Mouse (Mus musculus): Measurements from ENCODE around the gene Clip4. TPM values are rescaled to one million over a fixed set of nuclear protein-coding genes. Genes with fewer than 3 reads are reported as not detected.

Clip4 gene
- polyA plus RNA-seq, 1 experiment from 2014 or later = 10.2 TPM

- Histone ChIP-seq H3K4me3 (ENCODE audit: low read depth, low read length) (no peak overlapping the region), H3K4me2 (ENCODE audit: low read depth, low read length, severe bottlenecking) (no peak overlapping the region), H3K4me1 (replicated peaks; ENCODE audit: control insufficient read depth, insufficient read depth, low read length) (no peaks in the 10 kb centered on the region), H3K27ac (ENCODE audit: low read depth, low read length) (no peak overlapping the region), H3K9ac (ENCODE audit: low read length) (no peak overlapping the region), H3K9me3 (ENCODE audit: control insufficient read depth, low read length) (no peaks in the 10 kb centered on the region), H3K36me3 (ENCODE audit: control insufficient read depth, insufficient read depth, low read length) (no peaks in the 10 kb centered on the region; the same call in none of the 2 replicates), H3K27me3 (ENCODE audit: control insufficient read depth, insufficient read depth, low read length) (no peaks in the 10 kb centered on the region)
- WGBS = 92% methylated on average over 6 of the region's 6 CpGs
- ATAC-seq (replicated peaks; ENCODE audit: low FRiP score) (no peak), DNase-seq (ENCODE audit: low spot score) (no peak)
These were observed 35.2 kb downstream of the Clip4 start for GRCm38 (mm10) chr17:71803456-71803855.

GRCm38 (mm10) chr17:71803876-71804275 is 35.6 kb downstream of the Clip4 start:
- DNase-seq (ENCODE audit: low spot score) (no peak), ATAC-seq (replicated peaks; ENCODE audit: low FRiP score) (no peak)
- no peaks in the 10 kb centered on the region for H3K4me1 ChIP-seq (replicated peaks; ENCODE audit: control insufficient read depth, insufficient read depth, low read length)
- H3K9ac ChIP-seq (ENCODE audit: low read length) = no peak overlapping the region
- no peaks in the 10 kb centered on the region; the same call in none of the 2 replicates for H3K36me3 ChIP-seq (ENCODE audit: control insufficient read depth, insufficient read depth, low read length)
- H3K4me3 ChIP-seq (ENCODE audit: low read depth, low read length) = no peak overlapping the region
- H3K27ac ChIP-seq (ENCODE audit: low read depth, low read length) = no peak overlapping the region
- H3K9me3 ChIP-seq (ENCODE audit: control insufficient read depth, low read length) = no peaks in the 10 kb centered on the region
- H3K4me2 ChIP-seq (ENCODE audit: low read depth, low read length, severe bottlenecking) = no peak overlapping the region
- WGBS = 97% methylated on average over 4 of the region's 4 CpGs
- H3K27me3 ChIP-seq (ENCODE audit: control insufficient read depth, insufficient read depth, low read length) = no peaks in the 10 kb centered on the region

GRCm38 (mm10) chr17:71811070-71811469 is 42.8 kb downstream of the Clip4 start:
- Histone ChIP-seq H3K4me3 (ENCODE audit: low read depth, low read length) (no peak overlapping the region), H3K36me3 (ENCODE audit: control insufficient read depth, insufficient read depth, low read length) (no peaks in the 10 kb centered on the region; the same call in 1 of the 2 replicates), H3K9ac (ENCODE audit: low read length) (no peak overlapping the region), H3K27ac (ENCODE audit: low read depth, low read length) (no peak overlapping the region), H3K27me3 (ENCODE audit: control insufficient read depth, insufficient read depth, low read length) (no peaks in the 10 kb centered on the region), H3K4me2 (ENCODE audit: low read depth, low read length, severe bottlenecking) (no peak overlapping the region), H3K9me3 (ENCODE audit: control insufficient read depth, low read length) (no peaks in the 10 kb centered on the region), H3K4me1 (replicated peaks; ENCODE audit: control insufficient read depth, insufficient read depth, low read length) (no peaks in the 10 kb centered on the region)
- WGBS = 80% methylated on average over 8 of the region's 8 CpGs
- DNase-seq (ENCODE audit: low spot score) (no peak), ATAC-seq (replicated peaks; ENCODE audit: low FRiP score) (no peak)

GRCm38 (mm10) chr17:71816136-71816864 is 48.0 kb downstream of the Clip4 start:
- Histone ChIP-seq H3K4me2 (ENCODE audit: low read depth, low read length, severe bottlenecking) (no peak overlapping the region), H3K4me1 (replicated peaks; ENCODE audit: control insufficient read depth, insufficient read depth, low read length) (no peaks in the 10 kb centered on the region), H3K4me3 (ENCODE audit: low read depth, low read length) (no peak overlapping the region), H3K27ac (ENCODE audit: low read depth, low read length) (no peak overlapping the region), H3K9ac (ENCODE audit: low read length) (no peak overlapping the region), H3K9me3 (ENCODE audit: control insufficient read depth, low read length) (no peaks in the 10 kb centered on the region), H3K36me3 (ENCODE audit: control insufficient read depth, insufficient read depth, low read length) (no peaks in the 10 kb centered on the region), H3K27me3 (ENCODE audit: control insufficient read depth, insufficient read depth, low read length) (no peaks in the 10 kb centered on the region)
- DNase-seq (ENCODE audit: low spot score) (no peak), ATAC-seq (replicated peaks; ENCODE audit: low FRiP score) (no peak)
- WGBS = 87% methylated on average over 8 of the region's 8 CpGs

GRCm38 (mm10) chr17:71823622-71824306 is 55.5 kb downstream of the Clip4 start:
- H3K4me2 ChIP-seq (ENCODE audit: low read depth, low read length, severe bottlenecking) = no peak overlapping the region
- H3K36me3 ChIP-seq (ENCODE audit: control insufficient read depth, insufficient read depth, low read length) = no peaks in the 10 kb centered on the region
- H3K27me3 ChIP-seq (ENCODE audit: control insufficient read depth, insufficient read depth, low read length) = no peaks in the 10 kb centered on the region
- ATAC-seq (replicated peaks; ENCODE audit: low FRiP score) (no peak), DNase-seq (ENCODE audit: low spot score) (no peak)
- no peak overlapping the region for H3K4me3 ChIP-seq (ENCODE audit: low read depth, low read length)
- H3K9me3 ChIP-seq (ENCODE audit: control insufficient read depth, low read length) = no peaks in the 10 kb centered on the region
- H3K9ac ChIP-seq (ENCODE audit: low read length) = no peak overlapping the region
- WGBS = 92% methylated on average over 8 of the region's 8 CpGs
- no peak overlapping the region for H3K27ac ChIP-seq (ENCODE audit: low read depth, low read length)
- H3K4me1 ChIP-seq (replicated peaks; ENCODE audit: control insufficient read depth, insufficient read depth, low read length) = no peaks in the 10 kb centered on the region

- no peaks in the 10 kb centered on the region for H3K27me3 ChIP-seq (ENCODE audit: control insufficient read depth, insufficient read depth, low read length)
- no peaks in the 10 kb centered on the region for H3K4me1 ChIP-seq (replicated peaks; ENCODE audit: control insufficient read depth, insufficient read depth, low read length)
- H3K9me3 ChIP-seq (ENCODE audit: control insufficient read depth, low read length) = no peaks in the 10 kb centered on the region
- no peak overlapping the region for H3K4me2 ChIP-seq (ENCODE audit: low read depth, low read length, severe bottlenecking)
- H3K36me3 ChIP-seq (ENCODE audit: control insufficient read depth, insufficient read depth, low read length) = no peaks in the 10 kb centered on the region
- ATAC-seq (replicated peaks; ENCODE audit: low FRiP score) (no peak), DNase-seq (ENCODE audit: low spot score) (no peak)
- H3K9ac ChIP-seq (ENCODE audit: low read length) = no peak overlapping the region
- H3K4me3 ChIP-seq (ENCODE audit: low read depth, low read length) = no peak overlapping the region
- 88% methylated on average over 3 of the region's 3 CpGs for WGBS
- H3K27ac ChIP-seq (ENCODE audit: low read depth, low read length) = no peak overlapping the region
These were observed 58.3 kb downstream of the Clip4 start for GRCm38 (mm10) chr17:71826603-71827002.

- Histone ChIP-seq H3K4me3 (ENCODE audit: low read depth, low read length) (no peak overlapping the region), H3K27ac (ENCODE audit: low read depth, low read length) (no peak overlapping the region), H3K9me3 (ENCODE audit: control insufficient read depth, low read length) (no peaks in the 10 kb centered on the region), H3K36me3 (ENCODE audit: control insufficient read depth, insufficient read depth, low read length) (no peaks in the 10 kb centered on the region), H3K4me2 (ENCODE audit: low read depth, low read length, severe bottlenecking) (no peak overlapping the region), H3K27me3 (ENCODE audit: control insufficient read depth, insufficient read depth, low read length) (no peaks in the 10 kb centered on the region), H3K9ac (ENCODE audit: low read length) (no peak overlapping the region), H3K4me1 (replicated peaks; ENCODE audit: control insufficient read depth, insufficient read depth, low read length) (no peaks in the 10 kb centered on the region)
- ATAC-seq (replicated peaks; ENCODE audit: low FRiP score) (no peak), DNase-seq (ENCODE audit: low spot score) (no peak)
- 76% methylated on average over 8 of the region's 8 CpGs for WGBS
These were observed 59.4 kb downstream of the Clip4 start for GRCm38 (mm10) chr17:71827627-71828026.

- H3K4me3 ChIP-seq (ENCODE audit: low read depth, low read length) = no peak overlapping the region
- H3K27me3 ChIP-seq (ENCODE audit: control insufficient read depth, insufficient read depth, low read length) = no peaks in the 10 kb centered on the region
- H3K9ac ChIP-seq (ENCODE audit: low read length) = no peak overlapping the region
- H3K4me1 ChIP-seq (replicated peaks; ENCODE audit: control insufficient read depth, insufficient read depth, low read length) = no peaks in the 10 kb centered on the region
- 64% methylated on average over 12 of the region's 12 CpGs for WGBS
- H3K27ac ChIP-seq (ENCODE audit: low read depth, low read length) = no peak overlapping the region
- no peaks in the 10 kb centered on the region for H3K9me3 ChIP-seq (ENCODE audit: control insufficient read depth, low read length)
- ATAC-seq (replicated peaks; ENCODE audit: low FRiP score) = no peak
- DNase-seq (ENCODE audit: low spot score) = no peak
- no peaks in the 10 kb centered on the region for H3K36me3 ChIP-seq (ENCODE audit: control insufficient read depth, insufficient read depth, low read length)
- no peak overlapping the region for H3K4me2 ChIP-seq (ENCODE audit: low read depth, low read length, severe bottlenecking)
These were observed 60.6 kb downstream of the Clip4 start for GRCm38 (mm10) chr17:71828647-71829414.
